Mouse (Mus musculus) embryonic fibroblast, embryonic 13.5 days (primary cell): ENCODE results near the gene Fsd2.

ENCODE experiments used
- CTCF ChIP-seq: IDR thresholded peaks from 2 replicates; pipeline ENCODE4 v1.5.1; 2011; ENCODE audit warnings: mild to moderate bottlenecking, control low read depth, low read length, moderate library complexity, borderline replicate concordance; ENCODE audit not compliant: insufficient read depth
- POLR2A ChIP-seq: IDR thresholded peaks from 2 replicates; pipeline ENCODE4 v1.6.1; 2011; ENCODE audit warnings: low read depth, mild to moderate bottlenecking, control low read depth, low read length, moderate library complexity

- no peak for TF ChIP-seq POLR2A
- TF ChIP-seq CTCF: no peak
These were observed 73.3 kb downstream of the Fsd2 start, which contains the start of gene Ap3b2 for GRCm38 (mm10) chr7:81493331-81494021.
